Mouse (Mus musculus) erythroblast, embryonic 14.5 days (primary cell): ENCODE measurements around the gene Apoa1. TPM values are rescaled to one million over a fixed set of nuclear protein-coding genes. Genes with fewer than 3 reads are reported as not detected.

ENCODE experiments used
- H3K27me3 ChIP-seq: 2 replicates; pipeline ENCODE4 v1.6.1; 2012; ENCODE audit warnings: inconsistent platforms; ENCODE audit not compliant: control insufficient read depth
- H3K36me3 ChIP-seq: 2 replicates; pipeline ENCODE4 v1.6.1; 2012; ENCODE audit warnings: mild to moderate bottlenecking, inconsistent platforms; ENCODE audit not compliant: control insufficient read depth
- H3K4me1 ChIP-seq: 2 replicates; pipeline ENCODE4 v1.6.1; 2012; ENCODE audit warnings: inconsistent platforms; ENCODE audit not compliant: control insufficient read depth
- H3K4me3 ChIP-seq: replicated peaks from 2 replicates; pipeline ENCODE3; 2012; ENCODE audit warnings: moderate library complexity, mild to moderate bottlenecking, inconsistent platforms
- H3K9me3 ChIP-seq: 2 replicates; pipeline ENCODE4 v1.6.1; 2012; ENCODE audit warnings: low read length, inconsistent platforms, mixed read lengths; ENCODE audit not compliant: control insufficient read depth
- GATA1 ChIP-seq: IDR thresholded peaks from 2 replicates; pipeline ENCODE4 v1.6.1; 2012; ENCODE audit warnings: low read length, inconsistent platforms, mixed read lengths
- TAL1 ChIP-seq: IDR thresholded peaks from 3 replicates; pipeline ENCODE4 v1.6.1; 2012; ENCODE audit warnings: low read length, inconsistent platforms, mixed read lengths
- polyA plus RNA-seq: library from polyadenylated mRNA; stranded (reverse); fragments of >175 nt; gene quantifications from 2 replicates; pipeline ENCODE4 v1.2.3, GENCODE M21; 2012

Apoa1 gene
- polyA plus RNA-seq, 1 experiment, result 5.9 TPM

DNA sequence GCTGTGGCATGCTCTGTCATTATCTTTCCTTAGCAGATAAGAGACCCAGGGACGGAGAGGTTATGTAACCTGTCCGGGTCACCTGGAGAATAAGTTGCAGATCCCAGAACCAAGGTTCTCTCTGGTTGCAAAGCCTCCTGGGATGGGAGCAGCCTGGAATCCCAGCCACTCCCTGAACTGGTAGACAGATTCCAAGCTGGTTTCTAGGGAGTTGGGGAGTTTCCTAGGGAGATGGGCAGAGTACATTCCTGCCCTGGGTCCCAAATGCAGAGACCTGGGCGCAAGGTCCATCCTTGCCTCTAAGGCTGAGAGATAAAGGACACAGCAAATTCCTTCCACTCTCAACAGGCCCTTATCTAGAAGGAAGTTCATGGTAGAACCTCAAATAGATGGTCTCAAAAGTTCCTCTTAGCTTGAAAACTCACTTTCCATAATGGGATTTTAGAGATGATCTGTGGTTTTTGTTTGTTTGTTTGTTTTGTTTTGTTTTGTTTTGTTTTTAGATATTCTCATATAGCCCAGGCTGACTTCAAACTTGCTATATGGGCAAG is 1.2 kb upstream of the Apoa1 start:
- H3K4me1 ChIP-seq, result peaks cover 6% of the 10 kb centered on the region
- TF ChIP-seq GATA1 (no peak), TAL1 (no peak)
- H3K9me3 ChIP-seq, result no peaks in the 10 kb centered on the region
- H3K36me3 ChIP-seq, result no peaks in the 10 kb centered on the region
- no peaks in the 10 kb centered on the region for H3K27me3 ChIP-seq
- no peak overlapping the region for H3K4me3 ChIP-seq

- H3K27me3 ChIP-seq, result no peaks in the 10 kb centered on the region
These were observed 1.4 kb downstream of the Apoa1 start for GRCm38 (mm10) chr9:46229573-46230449.

GRCm38 (mm10) chr9:46230450-46230975 is 2.1 kb downstream of the Apoa1 start:
- Histone ChIP-seq H3K9me3 (no peaks in the 10 kb centered on the region), H3K36me3 (no peaks in the 10 kb centered on the region), H3K4me1 (peaks cover 10% of the 10 kb centered on the region), H3K4me3 (peak overlapping the region; percentile 56), H3K27me3 (no peaks in the 10 kb centered on the region)
- no peak for TF ChIP-seq GATA1
- no peak for TF ChIP-seq TAL1

More at GRCm38 (mm10) chr9:46229573-46230449, 1.4 kb downstream of the Apoa1 start:
- H3K36me3 ChIP-seq, result no peaks in the 10 kb centered on the region
- no peaks in the 10 kb centered on the region for H3K9me3 ChIP-seq
- H3K4me3 ChIP-seq, result peak overlapping the region; percentile 56
- H3K4me1 ChIP-seq, result peaks cover 6% of the 10 kb centered on the region
- TF ChIP-seq GATA1, result no peak
- no peak for TF ChIP-seq TAL1

DNA sequence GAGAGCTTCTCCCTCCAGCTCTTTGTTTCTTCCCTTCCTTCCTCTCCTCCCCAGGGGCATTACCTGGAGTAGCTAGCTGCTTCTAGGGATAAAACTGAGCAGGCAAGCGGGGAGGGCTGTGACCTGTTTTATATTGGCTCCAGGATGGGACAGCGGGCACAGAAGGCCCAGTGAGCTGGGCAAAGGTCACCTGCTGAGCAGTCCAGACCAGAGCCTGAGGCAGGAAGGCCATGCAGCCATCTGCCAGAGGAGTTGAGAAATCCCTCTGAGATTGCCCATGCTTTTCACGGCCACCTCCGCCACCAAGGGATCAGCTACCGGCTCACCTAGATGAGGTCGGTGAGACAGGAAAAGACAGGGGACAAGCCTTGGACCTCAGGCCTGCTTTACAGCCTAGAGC is 6.8 kb downstream of the Apoa1 start:
- H3K9me3 ChIP-seq, result no peaks in the 10 kb centered on the region
- H3K36me3 ChIP-seq, result no peaks in the 10 kb centered on the region
- no peak for TF ChIP-seq GATA1
- TF ChIP-seq TAL1, result no peak
- H3K4me3 ChIP-seq, result no peak overlapping the region
- H3K27me3 ChIP-seq, result no peaks in the 10 kb centered on the region
- peaks cover 11% of the 10 kb centered on the region for H3K4me1 ChIP-seq

GRCm38 (mm10) chr9:46235596-46235648 is 7.0 kb downstream of the Apoa1 start, which contains the start of gene Apoc3:
Gene Apoc3, minus strand, starts transcription at chr9:46235636.
- Histone ChIP-seq H3K36me3 (no peaks in the 10 kb centered on the region), H3K4me3 (no peak within 1 kb of the TSS), H3K9me3 (no peaks in the 10 kb centered on the region), H3K27me3 (no peaks in the 10 kb centered on the region), H3K4me1 (peaks cover 11% of the 10 kb centered on the region)
- TF ChIP-seq TAL1 (no peak), GATA1 (no peak)

- Histone ChIP-seq H3K27me3 (no peaks in the 10 kb centered on the region), H3K36me3 (no peaks in the 10 kb centered on the region), H3K4me1 (peaks cover 10% of the 10 kb centered on the region), H3K4me3 (no peak overlapping the region), H3K9me3 (no peaks in the 10 kb centered on the region)
- no peak for TF ChIP-seq TAL1
- no peak for TF ChIP-seq GATA1
These were observed 7.3 kb downstream of the Apoa1 start for GRCm38 (mm10) chr9:46235649-46236048.

DNA sequence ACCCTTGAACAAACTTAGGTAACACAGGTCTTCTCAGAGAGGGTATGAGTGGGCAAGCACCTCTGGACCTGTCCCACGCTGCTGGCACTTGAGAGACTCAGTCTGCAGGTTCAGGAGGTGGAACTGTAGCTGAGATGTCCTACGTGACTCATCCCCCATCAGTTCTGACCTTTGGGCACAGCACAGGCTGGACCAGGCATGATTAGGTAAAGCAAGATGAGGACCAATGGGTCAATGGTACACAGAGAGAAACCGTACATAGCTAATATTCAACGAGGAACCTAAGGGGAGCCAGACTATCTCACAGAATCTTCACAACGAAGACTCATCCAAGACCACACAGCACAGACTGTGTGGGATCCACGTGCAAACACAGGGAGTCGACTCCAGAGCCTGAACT is 10.5 kb downstream of the Apoa1 start:
- H3K36me3 ChIP-seq, result no peaks in the 10 kb centered on the region
- no peaks in the 10 kb centered on the region for H3K27me3 ChIP-seq
- H3K4me3 ChIP-seq, result no peak overlapping the region
- H3K9me3 ChIP-seq, result no peaks in the 10 kb centered on the region
- TF ChIP-seq TAL1 (no peak), GATA1 (no peak)
- H3K4me1 ChIP-seq, result peaks cover 10% of the 10 kb centered on the region

GRCm38 (mm10) chr9:46240526-46241153 is 12.3 kb downstream of the Apoa1 start, which contains the start of gene Apoa4:
Gene Apoa4, plus strand, starts transcription at chr9:46240696.
- Histone ChIP-seq H3K36me3 (no peaks in the 10 kb centered on the region), H3K27me3 (no peaks in the 10 kb centered on the region), H3K4me1 (peaks cover 4% of the 10 kb centered on the region), H3K4me3 (no peak within 1 kb of the TSS), H3K9me3 (no peaks in the 10 kb centered on the region)
- TF ChIP-seq GATA1 (no peak), TAL1 (no peak)

GRCm38 (mm10) chr9:46241818-46242217 is 13.4 kb downstream of the Apoa1 start:
- Histone ChIP-seq H3K9me3 (no peaks in the 10 kb centered on the region), H3K4me3 (no peak overlapping the region), H3K4me1 (peaks cover 1% of the 10 kb centered on the region), H3K27me3 (no peaks in the 10 kb centered on the region), H3K36me3 (no peaks in the 10 kb centered on the region)
- TF ChIP-seq TAL1 (no peak), GATA1 (no peak)
